Mouse (Mus musculus) T-cell, adult 66 days (primary cell): ENCODE data around the gene Chrm5. TPM values are rescaled to one million over a fixed set of nuclear protein-coding genes. Genes with fewer than 3 reads are reported as not detected.

Source experiments
- total RNA-seq, 2 experiments: library from RNA; stranded (reverse); gene quantifications; 3 replicates in 1 of 2; 4 replicates in 1 of 2; pipeline ENCODE4 v1.2.4; 2023

Chrm5 gene
- not detected for total RNA-seq

DNA sequence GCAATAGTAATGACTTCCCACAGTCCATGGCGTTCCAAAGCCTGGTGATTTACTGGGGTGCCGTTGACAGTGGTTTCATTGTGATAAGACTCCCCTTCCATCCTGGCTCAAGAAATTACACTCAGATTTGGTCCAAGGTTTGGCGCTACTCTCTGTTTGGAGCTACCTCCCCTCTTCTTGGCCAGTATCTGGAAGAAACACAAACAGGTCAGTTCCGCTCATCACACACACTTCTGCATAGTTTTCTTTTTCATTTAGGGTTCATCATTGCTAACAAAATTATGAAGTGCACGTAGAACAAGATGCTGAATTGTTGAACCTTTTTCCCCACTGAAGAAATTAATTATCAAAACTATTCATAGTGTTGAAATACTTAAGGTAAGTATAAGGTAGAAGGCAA lies at the start of gene Chrm5:
Gene Chrm5 (minus strand): TSS at position 101 of the 400 bp plus-strand sequence.

DNA sequence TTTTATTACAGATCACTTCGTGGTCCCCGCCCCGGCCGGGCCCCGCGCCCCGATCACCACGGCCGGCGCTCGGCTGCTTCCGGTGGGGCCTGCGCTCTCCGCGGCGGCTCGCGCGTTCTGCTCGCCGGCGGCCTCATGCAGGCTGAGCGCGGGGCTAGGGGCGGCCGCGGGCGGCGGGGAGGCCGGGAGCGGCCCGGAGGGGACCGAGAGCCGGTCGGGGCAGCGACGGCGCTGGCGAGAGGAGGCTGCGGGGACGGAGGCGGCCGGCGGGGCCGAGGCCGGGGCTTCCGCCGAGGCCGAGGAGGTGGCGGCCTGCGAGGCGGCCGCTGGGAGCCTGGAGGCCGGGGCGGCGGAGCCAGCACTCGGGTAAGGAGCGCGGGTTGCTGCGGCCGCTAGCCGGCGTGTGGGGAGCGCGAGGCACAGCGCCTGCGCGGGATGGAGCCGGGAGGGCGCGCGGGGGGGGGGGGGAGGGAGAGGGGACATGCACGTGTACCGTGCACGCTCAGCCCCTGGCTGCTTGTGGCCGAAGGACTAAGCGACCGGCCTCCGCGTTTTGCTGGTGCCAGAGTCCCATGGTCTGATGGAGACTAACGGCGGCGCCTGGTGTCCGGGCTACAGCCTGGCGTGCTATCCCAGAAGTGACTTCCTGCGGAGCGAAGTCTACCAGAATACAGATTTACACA lies 12.4 kb upstream of the Chrm5 start, which contains the start of gene Aven:
Gene Aven (plus strand): TSS at position 109 of the 683 bp plus-strand sequence.

DNA sequence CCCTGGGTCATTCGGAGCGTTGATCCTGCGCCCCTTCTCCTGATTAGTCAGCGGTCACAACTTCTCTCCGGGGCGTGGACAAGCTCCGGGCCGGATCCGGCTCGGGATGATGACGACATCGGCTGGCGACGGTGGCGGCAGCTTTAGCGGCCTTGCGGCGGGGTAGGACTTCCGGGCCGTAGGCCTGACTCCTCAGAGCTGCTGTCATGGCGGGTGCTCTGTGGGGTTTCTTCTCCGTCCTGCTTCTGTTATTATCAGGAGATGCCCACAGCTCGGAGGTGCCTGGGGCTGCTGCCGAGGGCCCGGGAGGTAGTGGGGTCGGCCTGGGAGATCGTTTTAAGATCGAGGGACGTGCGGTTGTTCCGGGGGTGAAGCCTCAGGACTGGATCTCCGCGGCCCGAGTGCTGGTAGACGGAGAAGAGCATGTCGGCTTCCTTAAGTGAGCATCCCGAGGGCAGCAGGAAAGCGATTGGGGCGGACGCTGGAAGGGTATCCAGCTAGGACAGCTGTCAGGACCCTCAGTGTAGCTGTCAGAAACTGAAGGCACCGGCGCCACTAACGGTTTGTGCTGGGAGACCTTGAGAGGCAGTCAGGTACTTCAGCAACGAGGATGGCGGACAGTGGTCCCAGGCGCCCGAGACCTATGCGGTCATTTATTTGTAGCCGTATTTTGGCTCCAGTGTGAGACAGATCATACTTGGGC lies 25.6 kb downstream of the Chrm5 start, which contains the start of gene Emc7:
Gene Emc7 (plus strand): TSS at position 136 of the 703 bp plus-strand sequence.

Other genes with a start within 250 kb of the Chrm5 start
- 10 to 100 TPM; 60.3 TPM for gene Lpcat4, start 241.3 kb downstream of the Chrm5 start, total RNA-seq
- not detected for gene Nutm1, start 221.5 kb downstream of the Chrm5 start, total RNA-seq
- 10 to 100 TPM; 65.6 to 74.8 TPM for gene Nop10, start 218.8 kb downstream of the Chrm5 start, total RNA-seq
- 100 to 1,000 TPM; 121 to 133 TPM for gene Slc12a6, start 214.9 kb downstream of the Chrm5 start, total RNA-seq
- 1 to 10 TPM in 1 of 2 experiments, not detected in 1; 1.3 TPM for gene Gm21985, start 214.5 kb downstream of the Chrm5 start, total RNA-seq
- gene Emc4, start 112.7 kb downstream of the Chrm5 start, total RNA-seq, result 10 to 100 TPM; 34.3 to 40.4 TPM
- 10 to 100 TPM; 11.9 to 15.6 TPM for gene Katnbl1, start 101.6 kb downstream of the Chrm5 start, total RNA-seq
- 10 to 100 TPM; 13.0 to 14.4 TPM for gene Emc7, start 25.8 kb downstream of the Chrm5 start, total RNA-seq
- gene Aven, start 12.2 kb upstream of the Chrm5 start, total RNA-seq, result 10 to 100 TPM; 61.6 to 69.3 TPM